8 mouse cellular contexts compared by ENCODE assay signal in genomic region chr15:92051353-92052132, GRCm38 (mm10). TPM values are rescaled to one million over a fixed set of nuclear protein-coding genes. Genes with fewer than 3 reads are reported as not detected.
DNase-seq lines count a peak whose midpoint lies in the region; ATAC-seq and TF ChIP-seq lines count a peak whose summit lies in the region.

No protein-coding gene starts in this region.

- H3K27ac ChIP-seq in kidney, adult 2 months (ENCODE audit: insufficient read depth, low read depth, low read length) = no peak overlapping the region
- H3K27ac ChIP-seq in forebrain, embryonic 16.5 days (ENCODE audit: low read length) = peak overlapping the region; percentile 83
- H3K27ac ChIP-seq in midbrain, embryonic 10.5 days (replicated peaks) = peak overlapping the region; percentile 71
- H3K27ac ChIP-seq in stomach, embryonic 16.5 days (ENCODE audit: low read length) = no peak overlapping the region

- H3K27me3 ChIP-seq in kidney, adult 2 months (replicated peaks; ENCODE audit: control insufficient read depth, insufficient read depth, low read length) = no peaks in the 10 kb centered on the region; the same call in 1 of the 2 replicates
- H3K27me3 ChIP-seq in forebrain, embryonic 16.5 days (replicated peaks; ENCODE audit: control insufficient read depth, insufficient read depth, low read length) = no peaks in the 10 kb centered on the region
- peaks cover 27% of the 10 kb centered on the region for H3K27me3 ChIP-seq in midbrain, embryonic 10.5 days (ENCODE audit: low read depth, poor library complexity, severe bottlenecking)
- H3K27me3 ChIP-seq in stomach, embryonic 16.5 days (ENCODE audit: control insufficient read depth, insufficient read depth, low read length) = peaks cover 10% of the 10 kb centered on the region

- H3K36me3 ChIP-seq in kidney, adult 2 months (ENCODE audit: control insufficient read depth, insufficient read depth, low read length) = no peaks in the 10 kb centered on the region
- H3K36me3 ChIP-seq in forebrain, embryonic 16.5 days (ENCODE audit: control insufficient read depth, insufficient read depth) = no peaks in the 10 kb centered on the region
- H3K36me3 ChIP-seq in midbrain, embryonic 10.5 days = no peaks in the 10 kb centered on the region
- H3K36me3 ChIP-seq in stomach, embryonic 16.5 days (ENCODE audit: control insufficient read depth, insufficient read depth, low read length) = no peaks in the 10 kb centered on the region

- ATAC-seq in cerebellum, adult (ENCODE audit: insufficient number of reproducible peaks, low FRiP score, low TSS enrichment) = peak; percentile 75
- peak; percentile 71 for ATAC-seq in forebrain, embryonic 16.5 days
- ATAC-seq in stomach, embryonic 16.5 days (ENCODE audit: insufficient read depth, low FRiP score) = peak; percentile 9; the same call in 1 of the 2 replicates

- TF ChIP-seq CTCF in kidney, adult 2 months (conservative IDR thresholded peaks at IDR 0.05; ENCODE audit: insufficient read depth, insufficient read length, low read depth, low read length) = no peak

- H3K4me1 ChIP-seq in kidney, adult 2 months (ENCODE audit: control insufficient read depth, insufficient read depth, low read length) = no peaks in the 10 kb centered on the region
- no peaks in the 10 kb centered on the region; the same call in 1 of the 2 replicates for H3K4me1 ChIP-seq in forebrain, embryonic 16.5 days (replicated peaks; ENCODE audit: control insufficient read depth, insufficient read depth, low read length)
- peaks cover 19% of the 10 kb centered on the region for H3K4me1 ChIP-seq in midbrain, embryonic 10.5 days
- peaks cover 9% of the 10 kb centered on the region; the same call in 1 of the 2 replicates for H3K4me1 ChIP-seq in stomach, embryonic 16.5 days (ENCODE audit: control insufficient read depth, insufficient read depth, low read length)

- peak overlapping the region; percentile 73 for H3K9ac ChIP-seq in forebrain, embryonic 16.5 days (replicated peaks; ENCODE audit: low read depth, low read length)
- peak overlapping the region; percentile 51 for H3K9ac ChIP-seq in stomach, embryonic 16.5 days (ENCODE audit: low read length)

- TF ChIP-seq POLR2A in kidney, adult 2 months (IDR thresholded peaks at IDR 0.05; ENCODE audit: low read depth, low read length) = no peak

- H3K9me3 ChIP-seq in forebrain, embryonic 16.5 days (ENCODE audit: control insufficient read depth, low read length) = no peaks in the 10 kb centered on the region
- no peaks in the 10 kb centered on the region for H3K9me3 ChIP-seq in midbrain, embryonic 10.5 days (replicated peaks)
- H3K9me3 ChIP-seq in stomach, embryonic 16.5 days (replicated peaks; ENCODE audit: control insufficient read depth, low read length) = no peaks in the 10 kb centered on the region

- H3K4me3 ChIP-seq in kidney, adult 2 months (ENCODE audit: insufficient read depth, low read depth, low read length) = peak overlapping the region; percentile 38
- peak overlapping the region; percentile 60 for H3K4me3 ChIP-seq in forebrain, embryonic 16.5 days (replicated peaks; ENCODE audit: low read length)
- peak overlapping the region; percentile 76 for H3K4me3 ChIP-seq in midbrain, embryonic 10.5 days
- peak overlapping the region; percentile 54 for H3K4me3 ChIP-seq in stomach, embryonic 16.5 days (replicated peaks; ENCODE audit: low read length)

- 1% methylated on average over 34 of the region's 35 CpGs for WGBS in kidney, adult 2 months
- under 1% methylated on average over 33 of the region's 35 CpGs for WGBS in forebrain, embryonic 16.5 days
- under 1% methylated on average over 35 of the region's 35 CpGs for WGBS in midbrain, embryonic 10.5 days
- under 1% methylated on average over 35 of the region's 35 CpGs for WGBS in stomach, embryonic 16.5 days

- H3K4me2 ChIP-seq in forebrain, embryonic 16.5 days (ENCODE audit: low read length) = peak overlapping the region; percentile 80
- H3K4me2 ChIP-seq in stomach, embryonic 16.5 days (ENCODE audit: low read depth, low read length) = peak overlapping the region; percentile 93

- DNase-seq in kidney, adult 2 months = no peak
- no peak for DNase-seq in kidney, adult 9 months
- DNase-seq in layer of hippocampus, adult 18-20 months (ENCODE audit: low spot score in 2 of 2) = peak; percentile 51 to 69
- peak; percentile 51 for DNase-seq in midbrain, embryonic 10.5 days (ENCODE audit: low spot score)
- no peak for DNase-seq in thymus, postnatal 10 days (ENCODE audit: low spot score in 2 of 2)

RNA-seq across cellular contexts. Expression of gene Cntn1, which starts 0.6 kb away (rescaled TPM):
- polyA plus RNA-seq in kidney, adult 2 months (2012; rRNA removed) = 1.4 and 2.1 TPM in 2 replicates
- 35.9 and 40.7 TPM in 2 replicates for polyA plus RNA-seq in forebrain, embryonic 16.5 days (2015; fragmentation: Nextera tagmentation; extraction: Ambion mirVana)
- total RNA-seq in layer of hippocampus, adult 18-20 months (2021) = 100 to 1,000 TPM; 308 to 312 TPM
- 4.0 and 5.2 TPM in 2 replicates for polyA plus RNA-seq in midbrain, embryonic 10.5 days (2016; fragmentation: Nextera tagmentation; extraction: Ambion mirVana)
- 3.1 and 3.5 TPM in 2 replicates for polyA plus RNA-seq in stomach, embryonic 16.5 days (2015; fragmentation: Nextera tagmentation; extraction: Ambion mirVana)

Comparison
In these comparisons a context has a peak if more than half of its experiments do, and no peak if none do; other contexts are left out.
1. DNase-seq: peak in layer of hippocampus, adult 18-20 months (2 of 2) and midbrain, embryonic 10.5 days (single experiment); none in kidney, adult 2 months (single experiment), kidney, adult 9 months (single experiment) and thymus, postnatal 10 days (0 of 2).
2. H3K27ac ChIP-seq: peak in forebrain, embryonic 16.5 days (single experiment) and midbrain, embryonic 10.5 days (single experiment); none in kidney, adult 2 months (single experiment) and stomach, embryonic 16.5 days (single experiment).
3. ATAC-seq: peak in every context shown above with its lines; median percentile 75 in cerebellum, adult; 71 in forebrain, embryonic 16.5 days; 9 in stomach, embryonic 16.5 days.
4. Peak in every context shown above with its lines, with median percentiles within 50 percentile points of each other: H3K4me3 ChIP-seq.